Mouse (Mus musculus) heart, postnatal 0 days (tissue): Measurements from ENCODE around the gene Uty. TPM values are rescaled to one million over a fixed set of nuclear protein-coding genes. Genes with fewer than 3 reads are reported as not detected.

Source experiments
- ATAC-seq: fragments of 200-750 bp; cut with Nextera tagmentation; 2 replicates; pipeline ENCODE4 v1.8.0; 2017; ENCODE audit warnings: low read depth, moderate number of reproducible peaks, moderate library complexity; ENCODE audit not compliant: insufficient read depth
- DNase-seq: peaks from one replicate; pipeline ENCODE4 v3.0.0-alpha.2; 2016; ENCODE audit warnings: low spot score
- H3K27ac ChIP-seq: fragments of 300-500 bp; sonication (generic); 2 replicates; pipeline ENCODE4 v1.5.1; 2014; ENCODE audit warnings: low read depth, mild to moderate bottlenecking
- H3K27me3 ChIP-seq: fragments of 300-500 bp; sonication (generic); 2 replicates; pipeline ENCODE4 v1.6.1; 2014; ENCODE audit warnings: low read length, mixed read lengths; ENCODE audit not compliant: control insufficient read depth, insufficient read depth
- H3K36me3 ChIP-seq: fragments of 300-500 bp; sonication (generic); replicated peaks from 2 replicates; pipeline ENCODE4 v1.6.1; 2014; ENCODE audit warnings: low read length, mixed read lengths; ENCODE audit not compliant: control insufficient read depth, insufficient read depth
- H3K4me1 ChIP-seq: fragments of 300-500 bp; sonication (generic); 2 replicates; pipeline ENCODE4 v1.6.1; 2014; ENCODE audit warnings: antibody characterized with exemption; ENCODE audit not compliant: control insufficient read depth, insufficient read depth
- H3K4me2 ChIP-seq: fragments of 300-500 bp; sonication (generic); 2 replicates; pipeline ENCODE4 v1.6.1; 2014; ENCODE audit warnings: low read depth, mild to moderate bottlenecking, low read length, moderate library complexity
- H3K4me3 ChIP-seq: fragments of 300-500 bp; sonication (generic); 2 replicates; pipeline ENCODE4 v1.5.1; 2014; ENCODE audit warnings: low read depth, low read length
- H3K9ac ChIP-seq: fragments of 300-500 bp; sonication (generic); replicated peaks from 2 replicates; pipeline ENCODE4 v1.6.1; 2014; ENCODE audit warnings: low read depth, low read length, mixed read lengths
- H3K9me3 ChIP-seq: fragments of 300-500 bp; sonication (generic); replicated peaks from 2 replicates; pipeline ENCODE4 v1.6.1; 2016; ENCODE audit warnings: low read length; ENCODE audit not compliant: control insufficient read depth
- CTCF ChIP-seq: IDR thresholded peaks from 2 replicates; pipeline ENCODE4 v1.5.1; 2016; ENCODE audit warnings: antibody characterized with exemption, control low read depth, low read depth
- EP300 ChIP-seq: IDR thresholded peaks from 2 replicates; pipeline ENCODE4 v1.6.1; 2016; ENCODE audit warnings: antibody characterized with exemption, low read depth
- WGBS: fragments of 180-500 bp; shearing (Covaris S2); extraction: QIAGEN DNeasy Blood & Tissue Kit; methylation state at CpG from one replicate; pipeline ENCODE4 v1.1.7; 2014; 5-methylcytosine and 5-hydroxymethylcytosine counted together
- polyA plus RNA-seq: library from polyadenylated mRNA; unstranded; fragments of >200 nt; fragmentation: Nextera tagmentation; extraction: Ambion mirVana; gene quantifications from 2 replicates; pipeline ENCODE4 v1.2.1, GENCODE M21; 2015
- total RNA-seq: library from RNA; depleted of rRNA; stranded (reverse); fragments of >200 nt; gene quantifications from 2 replicates; pipeline ENCODE4 v1.2.3, GENCODE M21; 2014; ENCODE audit warnings: low replicate concordance; rRNA removed

Gene Uty
- total and polyA plus RNA-seq, 2 experiments from 2014 or later, result 17.1 TPM; not detected in 1

DNA sequence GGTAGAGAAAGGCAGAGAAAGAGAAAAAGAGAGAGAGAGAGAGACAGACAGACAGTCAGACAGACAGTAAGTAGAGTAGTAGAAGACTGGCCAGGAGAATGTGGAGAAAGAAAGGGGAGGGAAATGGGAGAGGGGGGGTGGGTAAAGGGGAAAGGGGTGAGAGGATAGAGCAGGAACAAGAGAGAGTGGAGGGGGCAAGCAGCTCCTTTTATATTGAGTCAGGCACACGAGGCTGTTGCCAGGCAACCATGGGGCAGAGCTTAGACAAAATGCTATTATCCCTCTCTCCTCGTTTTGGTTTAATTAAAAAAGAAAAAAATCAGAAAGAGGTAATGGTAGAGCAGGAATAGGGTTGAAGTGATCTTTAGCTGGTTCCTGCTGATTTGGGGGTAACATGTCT, 131.5 kb downstream of the Uty start:
- DNase-seq (no peak), ATAC-seq (no peak)
- H3K9me3 ChIP-seq, result no peaks in the 10 kb centered on the region
- no peak overlapping the region for H3K4me3 ChIP-seq
- H3K4me1 ChIP-seq, result no peaks in the 10 kb centered on the region
- H3K27me3 ChIP-seq, result no peaks in the 10 kb centered on the region
- no peak overlapping the region for H3K9ac ChIP-seq
- no peak overlapping the region for H3K27ac ChIP-seq
- TF ChIP-seq EP300 (no peak), CTCF (no peak)
- H3K4me2 ChIP-seq, result no peak overlapping the region
- no peaks in the 10 kb centered on the region for H3K36me3 ChIP-seq
- 50% methylated on average over 2 of the region's 2 CpGs for WGBS

Other genes with a start within 250 kb of the Uty start
- gene Eif2s3y, start 235.2 kb downstream of the Uty start, total RNA-seq, result 17.1 and 24.0 TPM in 2 replicates
- not detected in 2 replicates for gene Eif2s3y, start 235.2 kb downstream of the Uty start, polyA plus RNA-seq
- gene Ddx3y, start 40.9 kb upstream of the Uty start, total RNA-seq, result 15.8 and 16.8 TPM in 2 replicates
- not detected in 2 replicates for gene Ddx3y, start 40.9 kb upstream of the Uty start, polyA plus RNA-seq
- not detected in 2 replicates for gene Usp9y, start 214.0 kb upstream of the Uty start, total RNA-seq
- gene Usp9y, start 214.0 kb upstream of the Uty start, polyA plus RNA-seq, result not detected in 2 replicates